Mouse (Mus musculus): ENCODE data around the gene Ago4. TPM values are rescaled to one million over a fixed set of nuclear protein-coding genes. Genes with fewer than 3 reads are reported as not detected.

The Ago4 gene
- total RNA-seq, 4 experiments from 2014 or later: 6.7 to 11.6 (median 8.5) TPM

DNA sequence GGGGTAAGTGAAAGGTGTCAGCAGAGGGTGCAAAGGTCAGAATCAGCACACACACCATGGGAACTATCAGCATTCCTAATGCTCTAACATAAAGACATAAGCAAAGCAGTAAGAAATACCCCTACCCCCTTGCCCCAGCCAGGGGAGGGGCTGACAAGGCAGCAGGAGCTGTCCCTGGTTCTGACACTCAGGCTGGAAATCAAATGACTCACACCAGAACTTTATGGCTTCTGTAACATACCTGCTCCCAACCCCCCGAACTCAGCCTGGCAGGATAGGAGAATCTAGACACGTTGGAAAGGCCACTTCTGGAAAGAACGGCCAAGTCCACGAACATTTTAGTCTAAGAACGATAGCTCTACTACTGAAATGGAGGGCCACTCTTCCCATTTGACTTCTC is 60.2 kb downstream of the Ago4 start:
- DNase-seq (ENCODE audit: low spot score in 2 of 2): no peak

DNA sequence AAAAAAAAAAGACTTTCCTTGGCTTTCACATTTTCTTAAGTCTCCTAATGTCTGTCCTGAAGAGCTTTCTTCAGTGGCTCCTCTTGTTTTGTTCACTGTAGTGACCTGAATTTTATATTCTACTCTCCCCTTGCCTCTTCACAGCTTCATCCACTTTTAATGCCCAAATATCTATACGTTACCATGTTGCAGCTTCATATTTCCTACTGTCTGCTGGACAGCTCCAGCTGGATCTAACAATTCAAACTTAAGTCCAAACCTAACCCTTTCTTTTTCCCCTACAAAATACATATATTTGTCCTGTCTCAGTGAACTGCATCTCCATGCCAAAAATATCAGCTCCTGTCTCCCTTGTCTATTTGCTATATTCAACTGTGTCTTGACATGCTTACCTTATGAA is 63.9 kb downstream of the Ago4 start:
- no peak for DNase-seq (ENCODE audit: low spot score in 2 of 2)

DNA sequence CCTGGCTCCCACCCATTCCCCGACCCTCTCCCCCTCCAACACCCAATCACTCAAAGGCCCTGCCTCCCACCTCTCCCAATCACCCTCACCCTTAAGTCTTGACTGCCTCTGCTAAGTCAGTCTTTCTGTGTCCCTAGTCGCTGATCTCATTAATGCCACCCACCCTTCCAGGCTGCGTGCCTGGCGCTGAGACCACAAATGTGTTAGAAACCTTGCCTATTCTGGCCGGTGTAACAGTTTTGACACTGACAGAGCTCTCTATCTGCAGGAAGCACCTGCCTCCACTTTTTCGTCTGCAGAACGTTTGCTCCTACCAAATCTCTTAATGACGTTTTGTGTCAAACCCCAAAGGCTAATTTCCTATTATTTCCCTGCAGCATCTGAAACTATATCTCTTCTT is 64.3 kb downstream of the Ago4 start:
- DNase-seq (ENCODE audit: low spot score in 2 of 2): peak in 1 of 2 experiments; percentile 46

DNA sequence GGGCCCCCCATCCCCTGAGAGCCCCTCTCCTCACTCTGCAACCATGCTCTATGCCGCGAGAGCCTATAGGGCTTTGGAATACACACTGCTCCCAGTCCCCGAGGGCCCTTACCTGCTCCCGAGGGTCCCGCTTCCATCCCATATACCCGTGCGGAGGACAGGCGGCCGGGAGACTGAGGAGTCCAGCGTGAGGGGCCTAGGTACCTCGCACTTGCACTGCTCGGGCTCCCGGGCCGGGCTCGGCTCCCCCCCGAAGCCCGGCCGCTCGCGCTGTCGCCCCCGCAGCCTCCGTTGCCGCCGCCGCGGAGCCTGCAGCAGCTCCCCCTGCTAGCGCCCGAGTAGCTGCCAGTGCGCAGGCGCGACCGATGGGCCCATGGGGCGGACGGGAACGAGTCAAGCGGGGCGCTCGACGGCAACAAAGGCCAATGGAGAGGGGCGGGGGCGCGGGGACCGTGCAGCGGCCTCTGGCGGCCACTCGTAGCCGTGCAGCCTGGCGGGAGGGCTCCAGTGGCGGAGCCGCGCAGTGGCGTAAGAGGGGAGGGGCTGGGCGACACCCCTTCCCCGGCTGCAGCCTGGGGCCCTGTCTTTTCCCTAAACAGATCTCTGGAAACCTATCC is 64.9 kb downstream of the Ago4 start, which contains the start of gene Ago1:
TSS of gene Ago1 (minus strand) at position 299 of the 617 bp plus-strand sequence.
- DNase-seq (ENCODE audit: low spot score in 2 of 2): peak; percentile 91 to 95

DNA sequence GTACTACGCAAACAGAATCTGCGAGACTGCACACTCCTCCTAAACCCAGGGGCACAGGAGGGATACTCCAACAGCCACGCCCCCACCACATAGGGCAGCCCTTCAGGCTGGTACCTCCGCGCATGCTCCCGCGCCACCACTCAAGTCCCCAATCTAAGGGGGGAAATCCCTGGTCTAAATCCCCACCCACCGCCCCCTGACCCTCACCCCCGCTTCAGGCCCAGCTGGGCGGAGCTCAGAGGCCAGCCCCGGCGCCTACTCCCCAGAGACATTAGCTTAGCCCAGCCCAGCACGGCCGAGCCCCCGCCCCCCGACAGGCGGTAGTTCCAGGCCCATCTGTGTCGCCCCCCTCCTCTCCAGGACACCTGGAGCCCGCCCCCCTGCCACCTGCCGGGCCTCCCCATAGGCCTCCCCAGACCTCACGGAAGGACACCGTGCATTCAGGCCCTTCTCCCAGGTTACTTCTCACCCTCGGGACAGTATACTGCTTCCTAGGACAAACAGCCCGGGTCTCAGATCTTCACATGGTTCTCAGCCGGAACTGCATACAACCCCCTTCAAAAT is 65.5 kb downstream of the Ago4 start:
- DNase-seq (ENCODE audit: low spot score in 2 of 2): peak; percentile 25 to 30

DNA sequence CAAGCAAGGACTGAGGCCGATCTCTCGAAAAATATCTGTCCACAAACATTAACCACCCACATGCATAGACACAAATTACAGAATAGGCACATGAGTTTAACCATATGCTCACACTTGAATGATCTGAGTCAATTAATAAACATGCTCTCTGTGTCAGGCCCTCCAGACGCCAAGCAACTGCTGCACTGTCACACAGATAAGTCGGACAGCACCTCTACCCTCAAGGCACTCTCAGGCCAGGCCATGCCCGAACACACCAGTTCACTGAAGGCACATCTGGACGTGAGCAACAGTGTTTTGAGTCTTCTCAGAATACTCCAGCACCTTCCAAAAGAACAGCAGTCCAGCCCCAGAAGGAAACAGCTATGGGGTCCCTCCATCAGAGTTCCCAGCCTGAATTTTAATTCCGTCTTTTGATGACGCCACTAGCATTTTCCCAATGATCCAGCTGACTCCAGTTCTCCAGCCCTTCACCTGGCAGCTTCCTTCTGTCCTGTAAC is 67.0 kb downstream of the Ago4 start:
- DNase-seq (ENCODE audit: low spot score in 2 of 2): no peak

DNA sequence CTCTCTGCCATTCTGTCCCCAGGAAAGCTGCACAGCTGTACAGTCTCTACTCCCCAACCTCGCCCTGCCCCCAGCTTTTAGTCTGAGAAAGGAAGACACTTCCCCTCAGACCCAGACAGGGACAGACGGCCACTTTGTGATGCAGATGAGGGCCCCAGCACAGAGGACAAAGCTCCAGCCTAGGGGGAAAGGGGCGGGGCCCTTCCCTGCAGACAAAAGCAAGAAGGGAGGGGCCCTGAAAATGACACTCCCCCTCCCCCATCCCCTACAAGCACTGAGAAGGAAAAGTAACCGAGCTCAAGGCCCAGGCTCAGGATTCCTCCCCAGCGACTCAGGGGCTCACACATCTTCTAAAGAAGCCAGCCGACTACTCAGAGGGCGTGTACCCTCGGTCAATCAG is 67.4 kb downstream of the Ago4 start:
- DNase-seq (ENCODE audit: low spot score in 2 of 2): peak; percentile 21 to 42

DNA sequence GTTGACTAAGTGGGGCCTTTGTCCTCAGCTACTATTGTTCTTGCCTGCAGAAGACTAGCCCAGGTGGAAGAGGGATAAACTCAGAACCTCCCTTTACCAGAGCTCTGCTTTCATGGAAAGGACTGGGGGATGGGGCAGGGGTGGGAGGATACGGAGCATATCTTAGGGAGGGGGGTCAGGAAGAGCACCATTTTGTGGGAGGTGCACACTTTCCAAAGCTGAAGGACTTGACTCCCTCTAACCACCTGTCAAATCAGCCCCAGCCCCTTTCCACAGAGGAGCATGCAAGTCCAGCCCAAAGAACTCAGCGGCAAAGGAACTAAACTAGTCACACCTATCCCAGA is 68.4 kb downstream of the Ago4 start:
- DNase-seq (ENCODE audit: low spot score in 2 of 2): no peak

DNA sequence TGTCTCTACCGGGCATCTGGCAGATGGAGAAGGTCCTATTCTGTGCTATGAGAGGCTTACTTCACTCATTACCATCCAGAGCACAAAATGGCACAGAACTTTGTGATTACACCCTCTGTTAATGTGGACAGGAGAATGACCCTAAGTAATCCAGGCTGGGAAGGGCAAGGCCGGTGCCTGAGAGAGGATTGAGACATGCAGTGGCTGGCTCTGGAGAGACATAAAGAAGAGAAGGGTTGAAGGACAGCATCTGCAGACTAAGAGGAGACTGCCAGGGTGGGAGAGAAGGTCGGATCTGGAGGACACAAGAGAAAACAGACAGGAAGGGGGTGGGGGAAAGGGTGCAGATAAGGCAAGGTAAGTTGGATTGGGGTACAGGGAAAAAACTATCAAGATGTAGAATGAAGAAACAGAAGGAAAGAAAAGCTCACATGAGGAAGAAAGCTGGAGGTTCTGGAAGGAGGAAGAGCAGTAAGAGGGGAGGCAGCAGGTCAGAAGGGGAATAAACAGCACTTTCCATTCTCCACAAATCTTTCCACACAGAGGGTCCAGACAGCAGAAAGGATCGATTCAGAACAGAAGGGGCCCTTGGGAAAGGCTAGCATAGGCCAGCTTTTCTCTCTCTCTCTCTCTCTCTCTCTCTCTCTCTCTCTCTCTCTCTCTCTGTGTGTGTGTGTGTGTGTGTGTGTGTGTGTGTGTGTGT is 68.9 kb downstream of the Ago4 start:
- no peak for DNase-seq (ENCODE audit: low spot score in 2 of 2)

DNA sequence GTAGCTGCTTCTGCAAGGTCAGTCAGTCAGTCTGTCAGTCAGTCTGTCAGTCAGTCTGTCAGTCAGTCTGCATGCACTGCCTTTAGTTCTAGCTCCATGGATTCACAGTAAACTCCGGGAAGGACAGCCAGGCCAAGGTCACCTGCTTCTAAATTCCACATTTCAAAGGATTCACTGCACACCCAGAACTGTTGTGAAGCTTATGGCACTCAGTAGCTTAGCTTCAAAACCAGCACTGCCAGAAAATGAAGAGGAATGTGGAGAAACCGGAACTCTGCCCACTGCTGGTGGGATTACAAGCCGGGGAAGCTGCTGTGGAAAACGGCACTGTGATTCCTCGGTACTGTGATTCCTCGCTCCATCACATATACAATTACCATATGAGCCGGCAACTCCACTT is 77.8 kb downstream of the Ago4 start:
- DNase-seq (ENCODE audit: low spot score in 2 of 2): no peak

DNA sequence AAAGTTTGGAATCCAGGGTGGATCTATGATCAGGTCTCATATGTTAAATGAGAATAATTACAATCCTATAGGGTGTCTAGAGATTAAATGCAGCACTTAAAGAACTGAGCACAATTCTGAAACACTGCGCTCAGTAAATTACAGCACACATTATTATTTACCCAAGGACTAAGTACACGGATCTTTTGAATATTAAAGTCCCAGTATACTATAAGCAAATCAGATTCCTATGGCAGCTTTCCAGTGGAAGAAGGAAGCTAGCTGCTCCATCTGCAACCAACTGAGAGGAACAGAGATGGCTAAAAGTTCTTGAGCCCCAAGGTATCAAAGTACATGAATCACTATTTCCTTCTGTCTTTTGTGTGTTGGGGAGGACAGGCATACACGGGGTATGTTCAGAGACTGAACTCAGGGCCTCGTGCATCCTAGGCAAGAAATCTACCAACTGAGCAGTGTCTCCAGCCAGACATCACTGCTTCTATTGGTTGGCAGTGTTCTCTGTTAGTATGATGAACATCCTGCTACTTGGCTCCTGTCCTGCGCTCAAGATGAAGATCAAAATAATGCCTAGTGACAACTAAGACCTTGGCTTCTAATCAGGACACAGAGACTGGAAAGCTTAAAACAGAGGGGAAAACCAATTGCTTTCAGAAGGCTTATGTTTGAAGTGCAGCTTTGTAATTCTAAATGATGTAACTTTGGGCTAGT is 78.6 kb downstream of the Ago4 start:
- no peak for DNase-seq (ENCODE audit: low spot score in 2 of 2)

DNA sequence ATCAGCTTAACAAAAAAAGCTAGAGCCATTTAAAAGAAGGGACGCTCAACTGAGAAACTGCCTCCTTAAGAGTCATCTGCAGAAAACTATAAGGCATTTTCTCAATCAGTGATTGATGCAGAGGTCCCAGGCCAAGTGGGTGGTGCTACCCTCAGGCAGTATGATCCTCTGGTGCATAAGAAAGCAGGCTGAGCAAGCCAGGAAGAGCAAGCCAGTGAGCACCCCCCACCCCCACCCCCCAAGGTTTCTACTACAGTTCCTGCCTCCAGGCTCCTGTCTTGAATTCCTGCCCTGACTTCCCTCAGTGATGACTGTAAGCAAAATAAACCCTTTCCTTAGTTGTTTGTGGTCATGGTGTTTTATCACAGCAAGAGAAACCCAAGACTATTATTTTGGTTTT is 83.0 kb downstream of the Ago4 start:
- no peak for DNase-seq (ENCODE audit: low spot score in 2 of 2)

DNA sequence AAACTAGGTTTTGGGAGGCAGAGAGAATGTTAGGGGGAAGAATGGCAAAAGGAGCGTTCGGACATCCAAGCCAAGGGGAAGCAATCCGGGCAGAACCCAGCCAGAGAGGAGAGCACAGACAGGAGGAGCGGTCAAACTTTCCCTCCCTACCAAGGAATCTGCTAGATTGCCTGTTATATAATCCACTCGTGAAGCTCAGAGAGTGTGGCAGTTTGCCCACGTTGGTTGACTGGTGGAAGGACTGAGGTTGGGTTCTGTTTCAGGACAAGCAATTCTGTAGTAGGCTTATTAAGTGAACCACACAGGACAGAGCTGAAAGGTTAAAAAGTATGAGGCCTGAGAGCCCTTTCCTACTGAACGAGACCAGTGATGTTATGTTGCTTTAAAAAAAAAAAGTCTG is 86.1 kb downstream of the Ago4 start:
- DNase-seq (ENCODE audit: low spot score in 2 of 2): no peak

DNA sequence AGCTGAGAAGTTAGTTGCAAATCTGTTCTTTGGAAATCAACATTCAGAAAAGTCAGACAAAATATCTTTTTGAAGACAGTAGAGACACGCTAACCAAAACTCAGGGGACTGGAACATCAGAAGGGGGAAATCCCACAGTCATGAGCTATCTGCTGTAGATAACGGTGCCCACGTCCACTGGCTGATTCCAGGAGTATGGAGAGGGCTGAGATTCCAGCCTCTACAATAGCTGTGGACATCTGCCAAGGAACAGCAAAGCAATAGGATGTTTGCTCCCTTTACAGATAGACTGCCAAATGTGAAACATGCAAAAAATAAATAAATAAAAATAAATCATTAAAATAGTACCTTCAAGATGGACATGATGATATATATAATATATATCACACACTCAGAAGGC is 88.7 kb downstream of the Ago4 start:
- DNase-seq (ENCODE audit: low spot score in 2 of 2): no peak

Small RNA genes within 50 kb of the gene (microRNA-seq; reads per million reads assigned to microRNA genes)
- 0 reads per million in 2 experiments for gene Mir7119

Other genes starting within 250 kb of the Ago4 start
- gene Col8a2, start 246.7 kb downstream of the Ago4 start, total RNA-seq (2022): 1 to 10 TPM; 1.7 to 2.3 (median 2.0) TPM
- 10 to 100 TPM; 29.3 to 31.6 (median 29.7) TPM for gene Adprhl2, start 211.8 kb downstream of the Ago4 start, total RNA-seq (2022)
- 1 to 10 TPM; 1.3 to 2.6 (median 1.4) TPM for gene Tekt2, start 207.8 kb downstream of the Ago4 start, total RNA-seq (2022)
- 10 to 100 TPM; 29.2 to 44.5 (median 37.1) TPM for gene Ago3, start 103.9 kb downstream of the Ago4 start, total RNA-seq (2022)
- gene Ago1, start 64.9 kb downstream of the Ago4 start, total RNA-seq (2022): 10 to 100 TPM; 60.7 to 65.7 (median 62.1) TPM
- gene Clspn, start 23.5 kb upstream of the Ago4 start, total RNA-seq (2022): 1 to 10 TPM in 3 of 4 experiments, under 1 TPM in 1; 0.77 to 2.5 (median 1.6) TPM
- gene 5730409E04Rik, start 76.3 kb upstream of the Ago4 start, total RNA-seq (2022): 10 to 100 TPM; 66.8 to 72.5 (median 69.7) TPM
- gene Psmb2, start 144.2 kb upstream of the Ago4 start, total RNA-seq (2022): 100 to 1,000 TPM in 3 of 4 experiments, 10 to 100 TPM in 1; 97.0 to 117 (median 111) TPM
- not detected for gene Tfap2e, start 202.8 kb upstream of the Ago4 start, total RNA-seq (2022)
- gene Ncdn, start 220.0 kb upstream of the Ago4 start, total RNA-seq (2022): 1,000 to 10,000 TPM; 1,589 to 1,685 (median 1,649) TPM
- 10 to 100 TPM; 63.5 to 77.5 (median 67.4) TPM for gene AU040320, start 220.1 kb upstream of the Ago4 start, total RNA-seq (2022)